Mouse (Mus musculus) megakaryocyte, embryonic 14.5 days (primary cell): Measurements from ENCODE around the gene Dusp12. TPM values are rescaled to one million over a fixed set of nuclear protein-coding genes. Genes with fewer than 3 reads are reported as not detected.

ENCODE experiments used
- H3K27me3 ChIP-seq: replicated peaks from 2 replicates; pipeline ENCODE3; 2012; ENCODE audit warnings: inconsistent platforms
- H3K36me3 ChIP-seq: replicated peaks from 2 replicates; pipeline ENCODE3; 2012; ENCODE audit warnings: low read length, inconsistent platforms, mixed read lengths
- H3K4me1 ChIP-seq: 2 replicates; pipeline ENCODE4 v1.6.1; 2012; ENCODE audit warnings: inconsistent platforms
- H3K4me3 ChIP-seq: replicated peaks from 2 replicates; pipeline ENCODE3; 2012; ENCODE audit warnings: moderate library complexity, mild to moderate bottlenecking, inconsistent platforms
- H3K9me3 ChIP-seq: 2 replicates; pipeline ENCODE4 v1.6.1; 2012; ENCODE audit warnings: inconsistent platforms
- FLI1 ChIP-seq: IDR thresholded peaks from 2 replicates; pipeline ENCODE4 v1.6.1; 2012; ENCODE audit warnings: low read length, inconsistent platforms, mixed read lengths
- GATA1 ChIP-seq: IDR thresholded peaks from 3 replicates; pipeline ENCODE4 v1.6.1; 2012; ENCODE audit warnings: mixed read lengths, low read length, inconsistent platforms, borderline replicate concordance
- polyA plus RNA-seq: library from polyadenylated mRNA; stranded (reverse); fragments of >175 nt; gene quantifications from 2 replicates; pipeline ENCODE4 v1.2.3, GENCODE M21; 2012; ENCODE audit warnings: low replicate concordance; ENCODE audit not compliant: insufficient read depth

Dusp12 gene
- polyA plus RNA-seq, 1 experiment, result 7.6 TPM

DNA sequence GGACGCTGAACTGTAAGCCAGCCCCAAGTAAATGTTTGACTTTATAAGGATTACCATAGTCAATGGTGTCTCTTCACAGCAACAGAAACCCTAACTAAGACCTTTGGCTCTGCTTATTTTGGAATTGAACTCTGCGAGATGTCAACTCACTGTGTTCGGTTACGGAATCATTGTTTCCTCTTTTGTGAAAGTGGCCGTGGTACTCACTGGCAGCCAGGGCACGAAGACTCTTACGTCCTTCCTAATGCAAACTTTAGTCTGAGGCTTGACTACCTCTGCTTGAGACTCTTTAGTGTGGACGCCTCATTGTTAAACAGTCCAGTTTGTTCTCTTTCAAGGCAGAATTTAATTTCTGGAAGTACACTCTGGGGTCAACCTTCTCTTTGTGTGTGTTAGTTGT, 34.0 kb upstream of the Dusp12 start:
- TF ChIP-seq GATA1, result no peak
- no peak for TF ChIP-seq FLI1
- Histone ChIP-seq H3K27me3 (peaks cover 31% of the 10 kb centered on the region), H3K4me1 (peaks cover 11% of the 10 kb centered on the region), H3K9me3 (peaks cover 8% of the 10 kb centered on the region), H3K4me3 (no peak overlapping the region), H3K36me3 (no peaks in the 10 kb centered on the region)

DNA sequence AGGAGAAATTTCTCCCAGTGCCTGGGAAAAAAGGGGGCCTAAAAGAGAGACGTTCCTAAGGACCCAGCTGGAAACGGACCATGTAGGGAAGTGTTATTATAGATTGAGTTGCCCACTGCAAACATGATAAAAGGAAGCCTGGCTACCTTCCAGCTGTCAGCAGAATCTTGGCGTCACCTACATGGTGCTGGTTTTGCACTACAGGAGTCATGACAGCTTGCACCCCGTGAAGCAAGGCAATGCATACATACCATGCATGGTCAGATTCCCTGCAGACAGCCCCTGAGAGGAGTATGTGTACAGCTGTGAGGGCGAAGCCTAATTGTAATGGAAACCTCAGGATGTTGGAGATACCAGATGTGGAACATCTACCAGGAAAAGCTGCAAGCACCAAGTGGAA, 30.3 kb upstream of the Dusp12 start:
- no peak for TF ChIP-seq GATA1
- TF ChIP-seq FLI1, result no peak
- peaks cover 8% of the 10 kb centered on the region for H3K9me3 ChIP-seq
- peaks cover 21% of the 10 kb centered on the region for H3K4me1 ChIP-seq
- H3K36me3 ChIP-seq, result no peaks in the 10 kb centered on the region
- peaks cover 44% of the 10 kb centered on the region for H3K27me3 ChIP-seq
- H3K4me3 ChIP-seq, result no peak overlapping the region

DNA sequence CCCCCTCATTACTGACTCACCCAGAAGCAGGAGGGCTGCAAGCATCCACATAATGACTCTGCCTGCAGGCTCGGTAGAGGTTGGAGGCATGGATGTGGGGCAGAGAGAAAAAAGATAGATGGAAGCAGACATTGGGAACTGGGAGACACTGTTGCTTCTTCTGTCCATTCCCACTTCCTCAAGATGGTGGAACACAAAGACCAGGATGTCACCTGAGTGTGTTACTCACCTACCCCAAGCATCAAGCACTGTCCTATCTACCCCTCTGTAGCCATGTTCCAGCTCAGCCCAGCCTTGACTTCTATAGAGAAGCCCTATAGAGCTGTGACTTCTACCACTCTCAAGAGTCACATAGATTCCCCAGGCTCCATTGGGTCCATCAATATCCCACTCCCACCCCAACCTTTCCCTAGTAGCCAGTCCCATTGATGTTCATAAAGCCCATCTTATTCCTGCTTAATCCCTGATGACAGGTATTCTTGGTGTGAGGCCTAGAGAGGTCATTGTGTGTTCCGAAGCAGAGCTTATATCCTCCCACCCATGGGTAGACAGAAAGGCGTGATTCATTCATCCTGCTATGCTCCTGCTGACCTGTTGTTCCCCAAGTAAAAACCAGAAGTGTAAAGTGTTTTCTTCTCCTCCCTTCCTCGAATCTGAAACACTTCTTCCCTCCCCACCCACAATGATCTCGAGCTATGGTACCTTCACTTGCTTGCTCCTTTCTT, 27.7 kb upstream of the Dusp12 start, which contains the start of gene Fcrlb:
Gene Fcrlb (minus strand): TSS at position 51 of the 725 bp plus-strand sequence.
- TF ChIP-seq FLI1, result no peak
- TF ChIP-seq GATA1, result no peak
- peak within 1 kb of the TSS; percentile 70 for H3K4me3 ChIP-seq
- H3K36me3 ChIP-seq, result no peaks in the 10 kb centered on the region
- peaks cover 28% of the 10 kb centered on the region for H3K4me1 ChIP-seq
- peaks cover 59% of the 10 kb centered on the region for H3K27me3 ChIP-seq
- H3K9me3 ChIP-seq, result peaks cover 8% of the 10 kb centered on the region

- H3K4me1 ChIP-seq, result peaks cover 37% of the 10 kb centered on the region
- H3K36me3 ChIP-seq, result no peaks in the 10 kb centered on the region
- H3K9me3 ChIP-seq, result peaks cover 8% of the 10 kb centered on the region
- H3K27me3 ChIP-seq, result peaks cover 68% of the 10 kb centered on the region
- TF ChIP-seq FLI1 (no peak), GATA1 (no peak)
- peak overlapping the region; percentile 70 for H3K4me3 ChIP-seq
These were observed 26.7 kb upstream of the Dusp12 start for GRCm38 (mm10) chr1:170911907-170912660.

GRCm38 (mm10) chr1:170908341-170908740, 23.0 kb upstream of the Dusp12 start:
- Histone ChIP-seq H3K27me3 (peaks cover 66% of the 10 kb centered on the region), H3K4me1 (peaks cover 39% of the 10 kb centered on the region), H3K9me3 (no peaks in the 10 kb centered on the region), H3K4me3 (peak overlapping the region; percentile 90), H3K36me3 (no peaks in the 10 kb centered on the region)
- no peak for TF ChIP-seq GATA1

- Histone ChIP-seq H3K27me3 (peaks cover 64% of the 10 kb centered on the region), H3K9me3 (no peaks in the 10 kb centered on the region), H3K36me3 (no peaks in the 10 kb centered on the region), H3K4me3 (peak overlapping the region; percentile 90), H3K4me1 (peaks cover 35% of the 10 kb centered on the region)
- no peak for TF ChIP-seq GATA1
- no peak for TF ChIP-seq FLI1
These were observed 22.3 kb upstream of the Dusp12 start for GRCm38 (mm10) chr1:170907456-170908191.

GRCm38 (mm10) chr1:170907111-170907455, 21.7 kb upstream of the Dusp12 start:
- peaks cover 32% of the 10 kb centered on the region for H3K4me1 ChIP-seq
- peaks cover 62% of the 10 kb centered on the region for H3K27me3 ChIP-seq
- H3K4me3 ChIP-seq, result peak overlapping the region; percentile 90
- H3K9me3 ChIP-seq, result no peaks in the 10 kb centered on the region
- TF ChIP-seq FLI1 (no peak), GATA1 (no peak)
- H3K36me3 ChIP-seq, result no peaks in the 10 kb centered on the region

- Histone ChIP-seq H3K4me1 (peaks cover 34% of the 10 kb centered on the region), H3K9me3 (no peaks in the 10 kb centered on the region), H3K36me3 (no peaks in the 10 kb centered on the region), H3K27me3 (peaks cover 45% of the 10 kb centered on the region), H3K4me3 (no peak overlapping the region)
- no peak for TF ChIP-seq FLI1
These were observed 18.1 kb upstream of the Dusp12 start for GRCm38 (mm10) chr1:170903485-170903884.

DNA sequence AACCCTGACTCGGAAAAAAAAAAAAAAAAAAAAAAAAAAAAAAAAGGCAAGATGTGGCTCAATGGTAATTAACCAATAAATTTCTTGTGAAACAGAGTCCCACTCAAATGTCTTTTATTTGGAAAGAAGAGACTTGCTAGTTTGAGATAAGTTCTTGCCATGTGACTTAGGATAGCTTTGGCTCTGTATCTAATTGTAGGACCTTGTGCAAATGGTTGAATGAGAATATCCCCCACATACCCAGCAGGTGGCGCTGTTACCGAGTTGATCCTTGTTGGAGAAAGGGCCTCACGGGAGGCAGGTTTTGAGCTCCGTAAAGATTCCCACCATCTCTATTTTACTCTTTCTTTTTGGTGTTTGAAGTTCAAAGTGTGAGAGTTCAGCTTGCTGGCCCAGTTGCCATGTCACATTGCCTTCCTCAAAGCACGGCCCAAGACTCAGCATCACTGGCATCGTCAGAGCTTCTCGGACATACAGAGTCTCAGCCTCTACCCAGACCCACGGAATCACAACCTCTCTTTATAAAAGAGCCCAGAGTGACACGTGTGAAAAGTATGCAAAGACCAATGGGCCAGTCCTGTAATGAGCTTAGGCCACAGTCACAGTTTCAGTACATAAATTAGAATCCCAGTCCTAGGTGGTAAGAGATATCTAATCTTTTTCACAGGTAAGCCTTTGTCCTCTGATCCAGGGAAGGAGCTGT, 16.3 kb upstream of the Dusp12 start:
- Histone ChIP-seq H3K9me3 (no peaks in the 10 kb centered on the region), H3K4me1 (peaks cover 30% of the 10 kb centered on the region), H3K36me3 (no peaks in the 10 kb centered on the region), H3K4me3 (no peak overlapping the region), H3K27me3 (peaks cover 38% of the 10 kb centered on the region)
- no peak for TF ChIP-seq FLI1
- TF ChIP-seq GATA1, result no peak
